Mouse (Mus musculus) monocyte, adult 2 months (primary cell): ENCODE data around the gene Tmem116.
A peak's percentile ranks its signal among the peaks of the same experiment; 100 is the strongest.

Source experiments
- DNase-seq, 2 experiments: peaks; one replicate each; pipeline ENCODE4 v3.0.0; 2022; ENCODE audit warnings: low spot score in 2 of 2, low read depth in 1 of 2

Tmem116 gene

DNA sequence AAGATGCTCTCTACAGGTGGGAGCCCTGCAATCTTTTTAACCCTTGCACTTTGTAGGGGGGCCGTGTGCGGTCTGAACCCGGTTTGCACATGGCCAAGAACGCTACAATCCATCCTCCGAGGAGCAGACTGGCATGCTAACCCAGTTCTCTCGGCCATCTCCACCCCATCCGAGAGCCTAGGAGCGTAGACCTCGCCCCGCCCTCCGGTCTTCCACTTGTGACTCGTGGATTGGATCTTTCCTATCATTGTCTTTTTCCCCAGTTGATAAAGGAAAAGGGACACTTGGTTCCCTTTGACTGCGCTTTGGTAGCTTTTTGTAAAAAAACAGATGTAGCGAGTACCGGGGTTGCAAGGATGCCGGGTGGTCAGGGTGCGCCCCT lies at the start of gene Tmem116:
Gene Tmem116 (plus strand): TSS at position 250 of the 382 bp plus-strand sequence.
- DNase-seq: no peak

- DNase-seq: no peak
Observed at GRCm38 (mm10) chr5:121407856-121408255, 43.8 kb upstream of the Tmem116 start.

- no peak for DNase-seq
Observed at GRCm38 (mm10) chr5:121410975-121411374, 40.7 kb upstream of the Tmem116 start.

DNA sequence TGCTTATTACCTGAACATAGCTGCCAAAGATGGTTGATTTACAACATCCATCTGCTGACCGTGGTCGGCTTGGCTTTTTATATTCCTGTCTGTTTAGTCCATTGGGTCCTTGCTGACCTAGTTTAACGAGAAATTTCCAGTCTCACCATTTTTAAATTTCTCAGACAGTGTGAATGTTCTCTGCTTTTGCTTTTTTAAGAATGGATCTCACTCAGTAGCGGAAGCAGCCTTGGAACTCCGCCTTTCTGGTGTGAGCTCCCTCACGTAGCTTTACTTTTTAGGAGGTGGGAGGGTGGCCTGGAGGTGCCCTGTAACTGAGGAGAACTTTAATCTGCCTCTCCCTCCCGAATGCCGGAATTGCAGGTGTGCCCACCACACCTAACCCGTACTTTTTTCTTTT lies 31.0 kb upstream of the Tmem116 start:
- no peak for DNase-seq

GRCm38 (mm10) chr5:121422787-121423186 lies 28.9 kb upstream of the Tmem116 start:
- no peak for DNase-seq

- DNase-seq: no peak
Observed at GRCm38 (mm10) chr5:121423297-121423696, 28.4 kb upstream of the Tmem116 start.

GRCm38 (mm10) chr5:121428954-121429353 lies 22.7 kb upstream of the Tmem116 start:
- no peak for DNase-seq

DNA sequence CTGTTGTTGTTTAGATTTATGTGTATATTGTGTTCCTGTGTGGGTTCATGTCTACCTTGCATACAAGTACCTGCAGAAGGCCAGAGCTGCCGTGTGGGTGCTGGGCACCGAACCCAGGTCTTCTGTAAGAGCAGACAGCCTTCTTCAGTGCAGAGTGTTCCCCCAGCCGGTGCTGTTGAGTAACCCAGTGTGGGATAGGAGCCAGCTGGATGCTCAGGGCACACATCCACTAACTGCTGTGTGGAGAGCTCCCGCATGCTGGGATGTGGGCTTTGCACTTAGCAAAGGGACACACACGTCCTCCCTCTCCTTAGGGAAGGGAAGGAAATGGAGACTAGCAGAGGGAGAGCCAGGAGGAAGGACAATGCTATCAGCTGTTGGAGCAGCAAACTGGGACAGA lies 13.6 kb upstream of the Tmem116 start:
- DNase-seq: no peak

GRCm38 (mm10) chr5:121438756-121439155 lies 12.9 kb upstream of the Tmem116 start:
- no peak for DNase-seq

GRCm38 (mm10) chr5:121443548-121443947 lies 8.1 kb upstream of the Tmem116 start:
- no peak for DNase-seq

DNA sequence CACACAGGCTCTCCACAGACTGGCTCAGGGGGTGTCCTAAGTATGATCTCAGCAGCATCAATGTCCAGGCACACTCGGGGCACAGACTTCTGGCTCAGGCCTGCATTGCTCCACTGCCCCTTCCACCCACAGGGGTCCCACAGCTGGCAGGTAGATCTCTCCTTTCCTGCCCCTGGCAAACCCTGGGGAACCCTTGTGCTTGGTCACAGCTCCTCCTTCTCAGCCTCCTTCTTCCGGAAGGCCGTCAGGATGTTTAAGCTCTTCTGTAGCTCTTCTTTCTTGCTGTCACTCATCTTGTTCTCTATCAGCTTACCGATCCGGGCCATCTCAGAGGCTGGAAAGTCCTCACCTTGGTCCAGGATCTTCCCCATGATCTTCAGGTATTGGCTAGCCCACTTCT lies 6.8 kb upstream of the Tmem116 start:
- DNase-seq: no peak

DNA sequence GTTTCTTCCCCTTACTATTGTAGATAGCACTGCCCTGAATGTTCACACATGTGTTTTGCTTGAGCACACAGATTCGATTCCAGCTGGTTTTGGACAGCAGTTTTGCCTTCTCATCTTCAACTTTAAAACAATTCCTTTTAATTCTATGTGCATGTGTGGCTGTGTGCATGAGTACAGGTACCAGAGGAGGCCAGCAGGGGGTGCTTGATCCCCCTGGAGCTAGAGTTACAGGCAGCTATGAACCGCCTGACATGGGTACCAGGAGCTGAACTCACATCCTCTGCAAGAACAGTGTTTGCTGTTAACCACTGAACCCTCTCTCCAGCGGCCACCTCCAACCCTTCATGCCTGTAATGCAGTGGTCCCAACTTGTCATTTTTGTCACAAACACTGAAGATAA lies 3.2 kb upstream of the Tmem116 start:
- no peak for DNase-seq

GRCm38 (mm10) chr5:121449976-121450375 lies 1.7 kb upstream of the Tmem116 start:
- peak; percentile 48 to 69 for DNase-seq

GRCm38 (mm10) chr5:121450476-121450875 lies 1.2 kb upstream of the Tmem116 start:
- no peak for DNase-seq

DNA sequence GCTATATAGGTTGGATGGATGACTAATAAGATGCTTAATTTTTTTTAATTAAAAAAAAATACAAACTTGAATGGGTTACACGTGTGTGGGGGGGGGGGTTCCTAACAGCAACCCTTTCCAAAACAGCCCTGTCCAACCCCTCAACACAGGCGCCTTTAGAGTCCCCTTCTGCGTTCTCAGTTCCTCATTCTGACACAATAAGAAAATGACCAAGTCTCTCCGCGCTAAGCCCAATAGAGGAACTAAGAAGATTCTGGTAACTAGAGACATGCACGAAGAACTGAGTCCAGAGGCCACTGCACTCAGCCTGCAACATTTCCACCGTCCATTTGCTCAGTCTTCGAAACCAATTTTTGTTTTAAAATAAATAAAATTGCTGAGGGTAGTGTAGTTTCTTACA lies 490 bp upstream of the Tmem116 start:
- peak; percentile 48 to 51 for DNase-seq

- peak; percentile 93 to 99 for DNase-seq
Observed at GRCm38 (mm10) chr5:121452026-121452869, 555 bp downstream of the Tmem116 start, which contains the start of gene Erp29. Gene Erp29 (minus strand): TSS chr5:121452506.

- DNase-seq: no peak
Observed at GRCm38 (mm10) chr5:121452906-121453305, 1.2 kb downstream of the Tmem116 start.

DNA sequence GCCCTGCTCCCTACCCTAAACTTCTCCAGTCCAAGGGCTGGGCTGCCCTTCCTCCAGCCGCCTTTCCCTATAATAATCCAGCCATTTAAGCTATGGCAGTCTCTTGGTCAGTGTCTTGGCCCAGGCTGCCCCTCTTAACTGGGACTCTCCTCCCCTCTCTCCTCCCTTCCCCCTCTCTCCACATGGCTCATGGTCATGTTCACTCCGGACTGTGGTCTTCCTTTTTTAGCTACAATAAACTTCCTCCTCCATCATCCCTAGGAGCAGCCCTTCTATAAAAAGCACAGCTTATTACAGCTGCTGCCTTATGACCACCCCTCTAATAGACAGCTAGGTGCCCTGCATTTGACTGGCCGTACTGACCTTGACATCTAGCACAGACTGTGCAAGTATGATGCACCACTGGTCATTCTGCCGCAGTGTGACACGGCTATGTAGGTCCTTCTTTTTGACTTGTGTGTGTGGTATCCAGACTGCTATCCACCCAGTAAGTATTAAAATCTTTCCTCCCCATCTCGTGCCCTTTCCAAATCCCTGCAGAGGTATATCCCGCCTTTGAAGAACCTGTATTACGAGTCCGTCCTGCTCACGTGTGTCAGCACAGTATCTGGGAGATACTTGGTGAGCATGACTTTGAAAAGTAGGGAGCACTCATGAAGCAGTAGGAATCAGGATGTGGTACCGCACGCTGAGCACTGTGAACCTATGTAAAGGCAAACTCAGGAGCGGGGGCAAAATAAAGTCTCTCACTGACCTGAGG lies 2.2 kb downstream of the Tmem116 start:
- DNase-seq: no peak

DNA sequence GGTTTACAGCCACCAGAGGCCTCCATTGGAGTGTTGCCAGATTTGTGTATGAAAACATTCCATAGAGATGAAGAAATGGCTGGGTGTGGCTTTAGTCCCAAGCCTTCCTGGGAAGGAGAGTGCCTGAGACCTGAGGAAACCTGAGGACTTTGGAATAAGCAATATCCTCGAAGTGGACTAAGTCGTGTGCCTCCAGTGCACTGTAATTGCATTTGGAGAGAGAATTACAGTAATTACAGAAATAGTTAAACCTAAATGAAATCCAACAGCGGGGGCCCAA lies 2.8 kb downstream of the Tmem116 start:
- DNase-seq: no peak

DNA sequence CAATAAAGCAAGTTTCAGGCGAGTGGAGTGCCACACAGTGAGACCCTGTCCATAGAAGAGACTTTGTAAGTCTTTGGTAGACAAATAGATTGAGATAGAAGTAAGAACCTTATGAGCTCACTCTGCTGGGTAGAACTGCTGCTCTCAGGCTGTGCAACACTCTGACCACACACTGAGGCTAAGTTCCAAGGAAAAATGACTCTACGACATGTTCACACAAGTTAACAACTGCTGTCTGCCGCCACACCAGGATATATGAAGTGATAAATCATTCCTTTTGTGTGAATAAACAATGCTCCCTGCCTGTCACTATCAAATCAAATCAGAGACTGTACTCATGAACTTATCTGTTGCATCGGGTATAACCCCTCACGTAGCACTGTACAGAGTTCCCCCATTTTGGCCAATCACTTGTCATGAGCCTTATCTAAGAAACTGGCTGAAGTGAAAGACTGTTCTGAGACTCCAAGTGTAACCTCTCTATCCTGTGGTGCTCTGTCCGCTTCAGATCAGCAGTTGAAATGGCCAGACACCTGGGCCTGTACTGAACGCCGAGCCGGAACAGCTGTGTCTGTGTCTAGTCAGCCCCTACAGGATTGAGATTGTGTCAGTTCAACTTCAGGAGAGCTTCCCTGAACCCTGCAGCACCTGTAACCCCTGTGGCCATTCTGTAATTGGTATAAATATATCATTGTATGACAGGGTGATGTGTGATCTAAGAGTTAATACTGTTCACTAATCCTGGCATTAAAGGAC lies 4.0 kb downstream of the Tmem116 start:
- DNase-seq: no peak

DNA sequence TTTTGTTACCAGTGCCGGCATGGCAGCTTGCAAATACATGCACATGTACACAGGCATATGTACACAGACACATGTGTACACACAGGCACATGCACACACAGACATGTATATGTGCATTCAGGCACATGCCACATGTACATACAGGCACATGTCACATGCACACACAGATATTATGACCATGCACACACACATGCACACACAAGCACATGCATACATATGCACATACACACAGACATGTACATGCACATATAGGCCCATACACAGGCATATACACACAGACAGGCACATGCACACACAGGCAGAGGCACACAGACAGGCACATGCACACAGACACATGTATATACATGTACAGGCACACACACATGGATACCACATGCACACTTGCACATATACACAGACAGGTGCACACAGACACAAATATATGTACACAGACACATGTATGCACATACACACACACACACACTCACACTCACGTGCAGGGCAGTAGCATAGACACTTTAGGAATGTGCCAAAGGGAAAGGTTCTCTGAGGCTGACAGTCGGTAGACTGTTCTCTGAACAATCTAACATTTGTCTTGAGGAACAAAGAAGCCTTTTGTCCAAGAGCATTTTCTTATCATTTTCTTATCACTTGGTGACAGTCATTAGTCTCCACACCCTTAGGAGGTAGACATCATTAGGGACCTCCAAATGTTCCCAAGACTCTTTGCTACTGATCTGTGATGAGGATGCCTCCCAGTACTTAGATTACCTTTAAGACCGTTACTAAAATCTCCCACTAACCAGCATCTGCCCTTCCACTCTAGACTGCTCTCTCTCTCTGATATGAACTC lies 9.9 kb downstream of the Tmem116 start:
- no peak for DNase-seq
